Mouse (Mus musculus): ENCODE measurements around the gene Cyp51. TPM values are rescaled to one million over a fixed set of nuclear protein-coding genes. Genes with fewer than 3 reads are reported as not detected.

Gene Cyp51
- polyA plus RNA-seq, 1 experiment from 2014 or later, result 170 TPM

DNA sequence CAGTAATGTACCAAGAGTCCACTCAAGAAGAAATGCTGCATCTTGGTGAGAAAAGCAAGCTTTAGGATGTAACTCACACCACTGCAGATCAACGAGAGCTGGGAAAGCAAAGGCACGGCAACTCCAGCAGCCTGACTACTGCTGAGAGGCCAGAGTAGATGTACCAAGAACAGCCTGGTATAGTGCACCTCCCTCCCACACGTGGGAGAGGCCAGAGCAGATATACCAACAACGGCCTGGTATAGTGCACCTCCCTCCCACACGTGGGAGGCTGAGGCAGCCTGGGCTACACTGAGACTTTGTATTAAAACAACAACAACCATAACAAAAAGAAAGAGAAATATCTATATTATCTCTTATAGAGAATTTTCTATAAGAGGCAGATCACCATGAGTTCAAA, 16.4 kb downstream of the Cyp51 start:
- H3K36me3 ChIP-seq (ENCODE audit: control insufficient read depth, insufficient read depth, low read length), result peaks cover 89% of the 10 kb centered on the region
- 96% methylated on average over 5 of the region's 5 CpGs for WGBS

DNA sequence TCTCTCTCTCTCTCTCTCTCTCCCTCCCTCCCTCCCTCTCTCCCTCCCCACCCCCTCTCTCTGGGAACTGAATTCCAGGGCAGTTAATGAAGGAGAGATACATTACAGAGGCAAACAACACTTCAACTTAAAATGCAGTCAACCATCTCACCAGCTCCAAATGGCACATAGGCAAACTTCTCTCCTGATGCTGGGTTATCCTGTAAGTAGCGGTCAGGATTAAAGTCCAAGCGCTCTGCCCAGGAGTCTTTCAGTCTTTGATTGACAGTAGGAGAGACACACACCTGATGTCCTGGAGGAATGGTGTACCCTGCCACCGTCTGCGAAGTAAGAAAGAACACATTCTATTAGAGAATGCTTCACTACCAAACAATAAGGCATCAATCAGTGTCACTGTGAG, 18.2 kb downstream of the Cyp51 start:
- DNase-seq (no peak), ATAC-seq (ENCODE audit: low FRiP score, low TSS enrichment) (no peak)
- Histone ChIP-seq H3K36me3 (ENCODE audit: control insufficient read depth, insufficient read depth, low read length) (peaks cover 92% of the 10 kb centered on the region), H3K4me2 (ENCODE audit: low read length) (no peak overlapping the region), H3K27me3 (ENCODE audit: control insufficient read depth, insufficient read depth, low read length) (no peaks in the 10 kb centered on the region), H3K9me3 (ENCODE audit: control insufficient read depth, low read length) (no peaks in the 10 kb centered on the region), H3K27ac (replicated peaks; ENCODE audit: low read depth, low read length) (no peak overlapping the region), H3K4me1 (ENCODE audit: control insufficient read depth, insufficient read depth, low read length) (no peaks in the 10 kb centered on the region), H3K4me3 (replicated peaks; ENCODE audit: low read depth, low read length) (no peak overlapping the region), H3K9ac (replicated peaks; ENCODE audit: low read length) (no peak overlapping the region)
- WGBS, result 90% methylated on average over 4 of the region's 4 CpGs

More for the DNA sequence above, 16.4 kb downstream of the Cyp51 start:
- H3K27me3 ChIP-seq (ENCODE audit: control insufficient read depth, insufficient read depth, low read length), result no peaks in the 10 kb centered on the region
- H3K4me3 ChIP-seq (replicated peaks; ENCODE audit: low read depth, low read length), result no peak overlapping the region
- no peak overlapping the region for H3K27ac ChIP-seq (replicated peaks; ENCODE audit: low read depth, low read length)
- H3K9me3 ChIP-seq (ENCODE audit: control insufficient read depth, low read length), result no peaks in the 10 kb centered on the region
- no peak overlapping the region for H3K9ac ChIP-seq (replicated peaks; ENCODE audit: low read length)
- no peak for ATAC-seq (ENCODE audit: low FRiP score, low TSS enrichment)
- no peaks in the 10 kb centered on the region for H3K4me1 ChIP-seq (ENCODE audit: control insufficient read depth, insufficient read depth, low read length)
- DNase-seq, result no peak
- no peak overlapping the region for H3K4me2 ChIP-seq (ENCODE audit: low read length)

DNA sequence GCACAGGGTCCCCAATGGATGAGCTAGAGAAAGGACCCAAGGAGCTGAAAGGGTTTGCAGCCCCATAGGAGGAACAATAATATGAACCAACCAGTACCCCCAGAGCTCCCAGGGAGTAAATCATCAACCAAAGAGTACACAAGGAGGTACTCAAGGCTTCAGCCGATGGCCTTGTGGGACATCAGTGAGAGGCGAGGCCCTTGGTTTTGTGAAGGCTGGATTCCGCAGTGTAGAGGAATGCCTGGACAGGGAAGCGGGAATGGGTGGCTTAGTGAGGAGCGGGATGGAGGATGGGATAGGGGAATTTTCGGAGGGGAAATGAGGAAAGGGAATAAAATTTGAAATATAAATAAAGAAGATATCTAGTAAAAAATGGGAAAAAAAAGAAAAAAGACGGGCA, 19.6 kb downstream of the Cyp51 start:
- no peak for DNase-seq
- no peaks in the 10 kb centered on the region for H3K9me3 ChIP-seq (ENCODE audit: control insufficient read depth, low read length)
- peaks cover 94% of the 10 kb centered on the region for H3K36me3 ChIP-seq (ENCODE audit: control insufficient read depth, insufficient read depth, low read length)
- H3K4me1 ChIP-seq (ENCODE audit: control insufficient read depth, insufficient read depth, low read length), result no peaks in the 10 kb centered on the region
- H3K9ac ChIP-seq (replicated peaks; ENCODE audit: low read length), result no peak overlapping the region
- no peak overlapping the region for H3K4me2 ChIP-seq (ENCODE audit: low read length)
- no peaks in the 10 kb centered on the region for H3K27me3 ChIP-seq (ENCODE audit: control insufficient read depth, insufficient read depth, low read length)
- no peak overlapping the region for H3K4me3 ChIP-seq (replicated peaks; ENCODE audit: low read depth, low read length)
- ATAC-seq (ENCODE audit: low FRiP score, low TSS enrichment), result no peak
- WGBS, result 94% methylated on average over 7 of the region's 7 CpGs
- no peak overlapping the region for H3K27ac ChIP-seq (replicated peaks; ENCODE audit: low read depth, low read length)

DNA sequence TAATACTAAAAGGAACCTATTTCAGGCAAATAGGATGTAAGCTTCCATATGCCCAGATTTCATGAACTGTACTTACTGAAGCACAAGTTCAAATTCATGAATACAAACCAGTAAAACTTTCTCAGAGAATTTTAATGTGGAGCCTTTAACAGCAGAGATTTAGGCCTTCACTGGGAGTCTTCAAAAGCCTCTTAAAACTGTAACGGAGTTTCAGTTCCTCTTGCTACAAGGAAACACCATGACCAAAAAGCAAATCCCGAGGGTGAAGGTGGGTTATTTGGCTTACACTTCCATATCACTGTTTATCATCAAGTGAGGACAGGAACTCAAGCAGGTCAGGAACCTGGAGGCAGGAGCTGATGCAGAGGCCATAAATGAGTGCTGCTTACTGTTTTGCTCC, 23.0 kb downstream of the Cyp51 start:
- DNase-seq (no peak), ATAC-seq (ENCODE audit: low FRiP score, low TSS enrichment) (no peak)
- 90% methylated on average over 2 of the region's 2 CpGs for WGBS
- Histone ChIP-seq H3K4me2 (ENCODE audit: low read length) (no peak overlapping the region), H3K4me3 (replicated peaks; ENCODE audit: low read depth, low read length) (no peak overlapping the region), H3K27me3 (ENCODE audit: control insufficient read depth, insufficient read depth, low read length) (no peaks in the 10 kb centered on the region), H3K4me1 (ENCODE audit: control insufficient read depth, insufficient read depth, low read length) (no peaks in the 10 kb centered on the region), H3K9me3 (ENCODE audit: control insufficient read depth, low read length) (no peaks in the 10 kb centered on the region), H3K9ac (replicated peaks; ENCODE audit: low read length) (no peak overlapping the region), H3K27ac (replicated peaks; ENCODE audit: low read depth, low read length) (no peak overlapping the region), H3K36me3 (ENCODE audit: control insufficient read depth, insufficient read depth, low read length) (peaks cover 92% of the 10 kb centered on the region)

DNA sequence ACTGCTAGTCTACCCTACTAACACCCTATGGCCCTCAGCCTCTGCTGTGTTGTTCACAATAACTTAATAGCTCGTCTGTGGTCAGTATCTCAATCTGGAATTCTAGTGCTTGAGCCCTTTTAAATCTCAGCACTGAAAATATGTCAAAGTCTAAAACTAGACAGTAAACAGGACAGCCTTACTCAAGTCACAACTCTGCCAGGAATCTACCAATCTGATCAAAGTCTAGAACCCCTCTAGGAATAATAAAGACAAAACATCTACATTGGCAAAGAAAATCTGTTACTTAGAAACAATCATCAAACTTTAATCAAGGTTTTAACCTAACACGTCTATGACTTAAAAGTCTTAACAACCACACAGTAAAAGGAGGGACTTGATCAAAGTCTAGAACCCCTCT, 23.7 kb downstream of the Cyp51 start:
- no peak for ATAC-seq (ENCODE audit: low FRiP score, low TSS enrichment)
- no peak overlapping the region for H3K27ac ChIP-seq (replicated peaks; ENCODE audit: low read depth, low read length)

DNA sequence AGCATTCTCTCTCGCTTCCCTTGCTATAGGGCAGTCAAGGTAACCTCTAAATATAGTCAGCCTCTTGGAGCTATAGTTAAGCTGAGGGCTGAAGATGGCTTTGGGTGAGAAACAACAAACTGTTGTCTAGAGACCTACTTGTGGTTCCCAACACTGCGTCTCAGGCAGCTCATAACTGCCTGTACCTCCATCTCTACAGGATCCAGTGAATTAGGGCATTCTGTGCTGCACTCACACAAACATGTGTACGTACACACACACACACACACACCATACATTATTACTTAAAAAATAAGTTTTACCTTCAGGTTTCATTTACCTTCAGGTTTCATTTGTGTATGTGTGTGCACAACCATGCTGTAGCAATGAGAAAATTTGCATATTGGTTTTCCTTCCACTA, 25.5 kb downstream of the Cyp51 start:
- Histone ChIP-seq H3K4me1 (ENCODE audit: control insufficient read depth, insufficient read depth, low read length) (no peaks in the 10 kb centered on the region), H3K9me3 (ENCODE audit: control insufficient read depth, low read length) (no peaks in the 10 kb centered on the region), H3K27ac (replicated peaks; ENCODE audit: low read depth, low read length) (no peak overlapping the region), H3K4me2 (ENCODE audit: low read length) (no peak overlapping the region), H3K27me3 (ENCODE audit: control insufficient read depth, insufficient read depth, low read length) (no peaks in the 10 kb centered on the region), H3K9ac (replicated peaks; ENCODE audit: low read length) (no peak overlapping the region), H3K4me3 (replicated peaks; ENCODE audit: low read depth, low read length) (no peak overlapping the region), H3K36me3 (ENCODE audit: control insufficient read depth, insufficient read depth, low read length) (peaks cover 77% of the 10 kb centered on the region)
- DNase-seq (no peak), ATAC-seq (ENCODE audit: low FRiP score, low TSS enrichment) (no peak)
- WGBS, result 96% methylated on average over 3 of the region's 3 CpGs

More for the DNA sequence above, 23.7 kb downstream of the Cyp51 start:
- DNase-seq, result no peak
- no peak overlapping the region for H3K4me2 ChIP-seq (ENCODE audit: low read length)
- H3K4me3 ChIP-seq (replicated peaks; ENCODE audit: low read depth, low read length), result no peak overlapping the region
- 86% methylated on average over 2 of the region's 2 CpGs for WGBS
- no peak overlapping the region for H3K9ac ChIP-seq (replicated peaks; ENCODE audit: low read length)
- no peaks in the 10 kb centered on the region for H3K9me3 ChIP-seq (ENCODE audit: control insufficient read depth, low read length)
- H3K4me1 ChIP-seq (ENCODE audit: control insufficient read depth, insufficient read depth, low read length), result no peaks in the 10 kb centered on the region
- no peaks in the 10 kb centered on the region for H3K27me3 ChIP-seq (ENCODE audit: control insufficient read depth, insufficient read depth, low read length)
- peaks cover 92% of the 10 kb centered on the region for H3K36me3 ChIP-seq (ENCODE audit: control insufficient read depth, insufficient read depth, low read length)

DNA sequence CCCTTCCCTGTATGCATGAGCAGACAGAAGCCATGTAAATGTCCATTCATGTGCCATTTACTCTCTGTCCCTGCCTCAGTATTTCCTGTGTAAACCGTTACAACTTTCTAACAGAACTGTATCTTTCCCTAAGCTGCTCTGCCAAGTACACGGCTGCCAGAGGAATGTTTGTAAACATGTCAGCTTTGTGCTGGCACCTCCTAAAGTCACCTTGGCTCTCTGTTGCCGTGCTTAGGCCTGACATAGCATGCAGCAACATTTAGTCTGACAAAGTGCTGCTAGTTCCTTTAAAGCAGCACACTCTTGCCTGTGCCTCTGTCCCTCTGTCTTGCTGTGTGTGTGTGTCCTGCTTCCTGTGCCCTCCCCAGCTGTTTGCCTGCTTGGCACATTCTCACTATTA, 37.3 kb downstream of the Cyp51 start:
- Histone ChIP-seq H3K4me1 (ENCODE audit: control insufficient read depth, insufficient read depth, low read length) (no peaks in the 10 kb centered on the region), H3K36me3 (ENCODE audit: control insufficient read depth, insufficient read depth, low read length) (peaks cover 97% of the 10 kb centered on the region), H3K9ac (replicated peaks; ENCODE audit: low read length) (no peak overlapping the region), H3K4me2 (ENCODE audit: low read length) (no peak overlapping the region), H3K27ac (replicated peaks; ENCODE audit: low read depth, low read length) (no peak overlapping the region), H3K9me3 (ENCODE audit: control insufficient read depth, low read length) (no peaks in the 10 kb centered on the region), H3K4me3 (replicated peaks; ENCODE audit: low read depth, low read length) (no peak overlapping the region), H3K27me3 (ENCODE audit: control insufficient read depth, insufficient read depth, low read length) (no peaks in the 10 kb centered on the region)
- DNase-seq (no peak), ATAC-seq (ENCODE audit: low FRiP score, low TSS enrichment) (no peak)
- 91% methylated on average over 3 of the region's 3 CpGs for WGBS

DNA sequence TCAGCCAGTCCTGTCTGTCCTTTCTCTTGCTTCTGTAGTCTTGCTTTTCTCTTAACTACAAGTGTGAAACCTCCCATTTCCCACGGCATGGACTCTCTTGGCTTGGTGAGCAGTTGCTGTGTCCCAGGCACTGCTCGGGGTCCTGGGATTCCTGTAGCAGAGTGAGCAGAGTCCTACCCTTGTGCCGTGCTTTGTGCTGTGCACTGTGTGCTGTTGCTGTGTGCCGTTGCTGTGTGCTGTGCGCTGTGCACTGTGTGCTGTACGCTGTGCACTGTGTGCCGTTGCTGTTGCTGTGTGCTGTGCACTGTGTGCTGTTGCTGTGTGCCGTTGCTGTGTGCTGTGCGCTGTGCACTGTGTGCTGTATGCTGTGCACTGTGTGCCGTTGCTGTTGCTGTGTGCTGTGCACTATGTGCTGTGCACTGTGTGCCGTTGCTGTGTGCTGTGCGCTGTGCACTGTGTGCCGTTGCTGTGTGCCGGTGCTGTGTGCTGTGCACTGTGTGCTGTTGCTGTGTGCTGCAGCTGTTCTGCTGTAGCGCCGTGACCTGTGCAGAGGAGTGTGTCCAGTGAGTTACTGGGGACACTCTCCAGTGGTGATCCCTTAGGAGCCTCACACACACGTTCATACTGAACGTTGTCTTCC, 38.0 kb downstream of the Cyp51 start:
- H3K4me3 ChIP-seq (replicated peaks; ENCODE audit: low read depth, low read length), result no peak overlapping the region
- no peak overlapping the region for H3K4me2 ChIP-seq (ENCODE audit: low read length)
- H3K27ac ChIP-seq (replicated peaks; ENCODE audit: low read depth, low read length), result no peak overlapping the region
- 95% methylated on average over 18 of the region's 18 CpGs for WGBS
- no peaks in the 10 kb centered on the region for H3K27me3 ChIP-seq (ENCODE audit: control insufficient read depth, insufficient read depth, low read length)
- H3K4me1 ChIP-seq (ENCODE audit: control insufficient read depth, insufficient read depth, low read length), result no peaks in the 10 kb centered on the region
- ATAC-seq (ENCODE audit: low FRiP score, low TSS enrichment) (no peak), DNase-seq (no peak)
- H3K9ac ChIP-seq (replicated peaks; ENCODE audit: low read length), result no peak overlapping the region
- H3K36me3 ChIP-seq (ENCODE audit: control insufficient read depth, insufficient read depth, low read length), result peaks cover 97% of the 10 kb centered on the region
- H3K9me3 ChIP-seq (ENCODE audit: control insufficient read depth, low read length), result no peaks in the 10 kb centered on the region

DNA sequence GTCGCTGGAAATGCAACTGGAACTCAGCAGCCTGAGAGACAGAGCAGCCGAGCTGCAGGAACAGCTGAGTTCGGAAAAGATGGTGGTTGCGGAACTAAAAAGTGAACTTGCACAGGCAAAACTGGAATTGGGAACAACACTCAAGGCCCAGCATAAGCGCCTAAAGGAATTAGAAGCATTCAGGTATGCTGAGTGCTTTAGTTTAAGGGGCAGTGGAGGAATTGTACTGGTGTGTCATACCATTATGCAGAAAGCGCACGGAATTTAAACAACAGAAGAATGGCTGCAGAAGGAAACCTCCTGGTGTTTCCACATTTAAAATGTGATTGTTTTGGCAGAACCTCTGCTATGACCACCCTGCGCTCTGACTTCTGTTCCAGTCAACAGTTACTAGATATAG, 44.2 kb downstream of the Cyp51 start:
- H3K36me3 ChIP-seq (ENCODE audit: control insufficient read depth, insufficient read depth, low read length), result peaks cover 90% of the 10 kb centered on the region
- H3K4me3 ChIP-seq (replicated peaks; ENCODE audit: low read depth, low read length), result no peak overlapping the region
- H3K27me3 ChIP-seq (ENCODE audit: control insufficient read depth, insufficient read depth, low read length), result no peaks in the 10 kb centered on the region
- H3K4me1 ChIP-seq (ENCODE audit: control insufficient read depth, insufficient read depth, low read length), result no peaks in the 10 kb centered on the region
- no peak for ATAC-seq (ENCODE audit: low FRiP score, low TSS enrichment)
- no peak overlapping the region for H3K9ac ChIP-seq (replicated peaks; ENCODE audit: low read length)
- no peaks in the 10 kb centered on the region for H3K9me3 ChIP-seq (ENCODE audit: control insufficient read depth, low read length)
- 96% methylated on average over 8 of the region's 8 CpGs for WGBS
- no peak overlapping the region for H3K4me2 ChIP-seq (ENCODE audit: low read length)
- H3K27ac ChIP-seq (replicated peaks; ENCODE audit: low read depth, low read length), result no peak overlapping the region
- DNase-seq, result no peak

Measured in midbrain, embryonic 14.5 days (tissue).